Comparison of ENCODE assay signal across 8 mouse cellular contexts in genomic region chr16:77015380-77016346, GRCm38 (mm10). TPM values are rescaled to one million over a fixed set of nuclear protein-coding genes. Genes with fewer than 3 reads are reported as not detected.
DNase-seq lines count a peak whose midpoint lies in the region; ATAC-seq lines count a peak whose summit lies in the region.

No protein-coding gene starts in this region.

- WGBS in heart, embryonic 11.5 days (ENCODE audit: insufficient replicate concordance): 50% methylated on average over 4 of the region's 4 CpGs
- WGBS in midbrain, embryonic 14.5 days: 65% methylated on average over 4 of the region's 4 CpGs

- no peaks in the 10 kb centered on the region for H3K9me3 ChIP-seq in heart, embryonic 11.5 days (replicated peaks; ENCODE audit: control insufficient read depth, low read length)
- H3K9me3 ChIP-seq in midbrain, embryonic 14.5 days (ENCODE audit: control insufficient read depth, low read length): no peaks in the 10 kb centered on the region

- H3K9ac ChIP-seq in heart, embryonic 11.5 days (ENCODE audit: low read depth, low read length): no peak overlapping the region
- no peak overlapping the region for H3K9ac ChIP-seq in midbrain, embryonic 14.5 days (replicated peaks; ENCODE audit: low read length)

- intact Hi-C loops in left cerebral cortex, postnatal 36 days (cut with DNase I): no loop called here

- H3K27ac ChIP-seq in heart, embryonic 11.5 days (ENCODE audit: low read depth, low read length): no peak overlapping the region
- H3K27ac ChIP-seq in midbrain, embryonic 14.5 days (replicated peaks; ENCODE audit: low read depth, low read length): no peak overlapping the region

- peak overlapping the region; percentile 94 for H3K4me3 ChIP-seq in heart, embryonic 11.5 days (ENCODE audit: low read depth, low read length)
- 0 out of 2 replicates have a peak overlapping the region, but pooled peaks have one; percentile 77 for H3K4me3 ChIP-seq in midbrain, embryonic 14.5 days (replicated peaks; ENCODE audit: low read depth, low read length)

- H3K4me1 ChIP-seq in heart, embryonic 11.5 days (ENCODE audit: control insufficient read depth, insufficient read depth, low read length): peaks cover 27% of the 10 kb centered on the region
- H3K4me1 ChIP-seq in midbrain, embryonic 14.5 days (ENCODE audit: control insufficient read depth, insufficient read depth, low read length): peaks cover 18% of the 10 kb centered on the region

- no peak for ATAC-seq in heart, embryonic 11.5 days (replicated peaks; ENCODE audit: insufficient number of reproducible peaks, low FRiP score, low TSS enrichment)
- ATAC-seq in common myeloid progenitor, adult 5-6 weeks (replicated peaks; ENCODE audit: low read depth, poor library complexity, severe bottlenecking): peak; percentile 62
- ATAC-seq in midbrain, embryonic 14.5 days (ENCODE audit: low FRiP score, low TSS enrichment): no peak

- DNase-seq in heart, adult 18-20 months: no peak
- DNase-seq in induced T-regulatory cell, adult 2 months (ENCODE audit: low read depth): peak; percentile 76
- no peak for DNase-seq in midbrain, embryonic 14.5 days
- DNase-seq in left cerebral cortex, postnatal 36 days (ENCODE audit: low spot score in 2 of 2): no peak
- no peak for DNase-seq in embryo, embryonic 10.5 days (ENCODE audit: low spot score)
- no peak for DNase-seq in urinary bladder, postnatal 36 days (ENCODE audit: low spot score in 2 of 2)

- H3K36me3 ChIP-seq in heart, embryonic 11.5 days (ENCODE audit: control insufficient read depth, insufficient read depth, low read length): no peaks in the 10 kb centered on the region
- H3K36me3 ChIP-seq in midbrain, embryonic 14.5 days (ENCODE audit: control insufficient read depth, insufficient read depth, low read length): no peaks in the 10 kb centered on the region

- H3K4me2 ChIP-seq in heart, embryonic 11.5 days: peak overlapping the region; percentile 82
- H3K4me2 ChIP-seq in midbrain, embryonic 14.5 days (ENCODE audit: low read length): peak overlapping the region; percentile 71

- H3K27me3 ChIP-seq in heart, embryonic 11.5 days (ENCODE audit: control insufficient read depth, insufficient read depth, low read length): no peaks in the 10 kb centered on the region
- H3K27me3 ChIP-seq in midbrain, embryonic 14.5 days (ENCODE audit: control insufficient read depth, insufficient read depth, low read length): no peaks in the 10 kb centered on the region

RNA-seq across cellular contexts. Expression of gene Usp25, which starts 2.2 kb away (rescaled TPM):
- polyA plus RNA-seq in heart, embryonic 11.5 days (2014; fragmentation: Nextera tagmentation; extraction: Ambion mirVana): 29.4 and 29.9 TPM in 2 replicates
- 10 to 100 TPM; 60.1 to 70.9 TPM for total RNA-seq in heart, adult 18-20 months (2021)
- total RNA-seq in common myeloid progenitor, adult 5-6 weeks (2017): 83.1 and 97.4 TPM in 2 replicates
- polyA plus RNA-seq in midbrain, embryonic 14.5 days (2014; fragmentation: Nextera tagmentation; extraction: Ambion mirVana): 9.1 and 14.4 TPM in 2 replicates
- 10 to 100 TPM; 31.9 TPM for total RNA-seq in left cerebral cortex, postnatal 36 days (2021)
